Mouse (Mus musculus) midbrain, embryonic 16.5 days (tissue): ENCODE measurements around the gene Kcnk2. TPM values are rescaled to one million over a fixed set of nuclear protein-coding genes. Genes with fewer than 3 reads are reported as not detected.

ENCODE experiments used
- ATAC-seq: fragments of 200-750 bp; cut with Nextera tagmentation; 2 replicates; pipeline ENCODE4 v1.8.0; 2017; ENCODE audit warnings: moderate TSS enrichment
- H3K27ac ChIP-seq: fragments of 300-500 bp; sonication (generic); 2 replicates; pipeline ENCODE4 v1.5.1; 2014; ENCODE audit warnings: mild to moderate bottlenecking, low read length, mixed read lengths
- H3K27me3 ChIP-seq: fragments of 300-500 bp; sonication (generic); 2 replicates; pipeline ENCODE4 v1.6.1; 2014; ENCODE audit warnings: low read depth, low read length, mixed read lengths; ENCODE audit not compliant: control insufficient read depth, insufficient read depth
- H3K36me3 ChIP-seq: fragments of 300-500 bp; sonication (generic); 2 replicates; pipeline ENCODE4 v1.6.1; 2014; ENCODE audit warnings: mild to moderate bottlenecking, low read length, moderate library complexity, mixed read lengths; ENCODE audit not compliant: control insufficient read depth, insufficient read depth
- H3K4me1 ChIP-seq: fragments of 300-500 bp; sonication (generic); 2 replicates; pipeline ENCODE4 v1.6.1; 2014; ENCODE audit warnings: mild to moderate bottlenecking, low read length, mixed read lengths; ENCODE audit not compliant: control insufficient read depth, insufficient read depth
- H3K4me2 ChIP-seq: fragments of 300-500 bp; sonication (generic); 2 replicates; pipeline ENCODE4 v1.6.1; 2014; ENCODE audit warnings: mild to moderate bottlenecking, low read length, mixed read lengths
- H3K4me3 ChIP-seq: fragments of 300-500 bp; sonication (generic); 2 replicates; pipeline ENCODE4 v1.5.1; 2014; ENCODE audit warnings: low read depth, mild to moderate bottlenecking, low read length, moderate library complexity, mixed read lengths
- H3K9ac ChIP-seq: fragments of 300-500 bp; sonication (generic); 2 replicates; pipeline ENCODE4 v1.6.1; 2014; ENCODE audit warnings: low read depth, low read length, mixed read lengths
- H3K9me3 ChIP-seq: fragments of 300-500 bp; sonication (generic); replicated peaks from 2 replicates; pipeline ENCODE4 v1.6.1; 2014; ENCODE audit warnings: mild to moderate bottlenecking, low read length, mixed read lengths; ENCODE audit not compliant: control insufficient read depth, poor library complexity, severe bottlenecking
- WGBS: fragments of 180-500 bp; shearing (Covaris S2); extraction: QIAGEN DNeasy Blood & Tissue Kit; methylation state at CpG from one replicate; pipeline ENCODE4 v1.1.7; 2014; 5-methylcytosine and 5-hydroxymethylcytosine counted together
- microRNA-seq: library from miRNA; unstranded; fragments of <30 nt; microRNA quantifications from one replicate; pipeline ENCODE4, GENCODE M21; 2017
- polyA plus RNA-seq: library from polyadenylated mRNA; unstranded; fragments of >200 nt; fragmentation: Nextera tagmentation; extraction: Ambion mirVana; gene quantifications from 2 replicates; pipeline ENCODE4 v1.2.1, GENCODE M21; 2015

Gene Kcnk2
- polyA plus RNA-seq, 1 experiment from 2014 or later = 24.0 TPM

- Histone ChIP-seq H3K9ac (no peak overlapping the region), H3K4me1 (no peaks in the 10 kb centered on the region), H3K4me2 (no peak overlapping the region), H3K36me3 (no peaks in the 10 kb centered on the region), H3K27ac (no peak overlapping the region), H3K9me3 (no peaks in the 10 kb centered on the region), H3K4me3 (no peak overlapping the region), H3K27me3 (no peaks in the 10 kb centered on the region)
- ATAC-seq = no peak
- WGBS = 76% methylated on average over 8 of the region's 8 CpGs
Measured at GRCm38 (mm10) chr1:189173479-189173878, 228.6 kb downstream of the Kcnk2 start.

- ATAC-seq = no peak
- H3K9ac ChIP-seq = no peak overlapping the region
- no peak overlapping the region for H3K4me3 ChIP-seq
- H3K27ac ChIP-seq = no peak overlapping the region
- H3K36me3 ChIP-seq = no peaks in the 10 kb centered on the region
- no peaks in the 10 kb centered on the region for H3K27me3 ChIP-seq
- H3K9me3 ChIP-seq = no peaks in the 10 kb centered on the region
- H3K4me2 ChIP-seq = no peak overlapping the region
- 85% methylated on average over 4 of the region's 4 CpGs for WGBS
- no peaks in the 10 kb centered on the region for H3K4me1 ChIP-seq
Measured at GRCm38 (mm10) chr1:189171138-189171537, 230.9 kb downstream of the Kcnk2 start.

GRCm38 (mm10) chr1:189165756-189166155, 236.3 kb downstream of the Kcnk2 start:
- no peaks in the 10 kb centered on the region for H3K9me3 ChIP-seq
- no peak overlapping the region for H3K4me3 ChIP-seq
- H3K27ac ChIP-seq = no peak overlapping the region
- no peaks in the 10 kb centered on the region for H3K4me1 ChIP-seq
- no peak overlapping the region for H3K9ac ChIP-seq
- 88% methylated on average over 6 of the region's 6 CpGs for WGBS
- no peaks in the 10 kb centered on the region for H3K27me3 ChIP-seq
- no peak overlapping the region for H3K4me2 ChIP-seq
- H3K36me3 ChIP-seq = no peaks in the 10 kb centered on the region
- no peak for ATAC-seq

- Histone ChIP-seq H3K9ac (no peak overlapping the region), H3K4me1 (no peaks in the 10 kb centered on the region), H3K4me3 (no peak overlapping the region), H3K27me3 (no peaks in the 10 kb centered on the region), H3K4me2 (no peak overlapping the region), H3K36me3 (no peaks in the 10 kb centered on the region), H3K27ac (no peak overlapping the region), H3K9me3 (no peaks in the 10 kb centered on the region)
- 83% methylated on average over 6 of the region's 6 CpGs for WGBS
- no peak for ATAC-seq
Measured at GRCm38 (mm10) chr1:189165141-189165540, 236.9 kb downstream of the Kcnk2 start.

- Histone ChIP-seq H3K4me3 (no peak overlapping the region), H3K27me3 (no peaks in the 10 kb centered on the region), H3K9ac (no peak overlapping the region), H3K36me3 (no peaks in the 10 kb centered on the region), H3K9me3 (no peaks in the 10 kb centered on the region), H3K4me1 (no peaks in the 10 kb centered on the region), H3K4me2 (no peak overlapping the region), H3K27ac (no peak overlapping the region)
- ATAC-seq = no peak
- 79% methylated on average over 4 of the region's 4 CpGs for WGBS
Measured at GRCm38 (mm10) chr1:189164721-189165120, 237.4 kb downstream of the Kcnk2 start.

GRCm38 (mm10) chr1:189164241-189164640, 237.8 kb downstream of the Kcnk2 start:
- no peaks in the 10 kb centered on the region for H3K36me3 ChIP-seq
- H3K9ac ChIP-seq = no peak overlapping the region
- H3K27ac ChIP-seq = no peak overlapping the region
- H3K4me2 ChIP-seq = no peak overlapping the region
- ATAC-seq = no peak
- no peaks in the 10 kb centered on the region for H3K4me1 ChIP-seq
- WGBS = 91% methylated on average over 2 of the region's 2 CpGs
- H3K9me3 ChIP-seq = no peaks in the 10 kb centered on the region
- H3K27me3 ChIP-seq = no peaks in the 10 kb centered on the region
- H3K4me3 ChIP-seq = no peak overlapping the region

Small RNA genes lying within 50 kb of the gene (microRNA-seq; reads per million reads assigned to microRNA genes)
- gene Gm24092 = not detected
